Mouse (Mus musculus) megakaryocyte, adult 5-6 weeks (primary cell): ENCODE data around the gene Car5b. TPM values are rescaled to one million over a fixed set of nuclear protein-coding genes. Genes with fewer than 3 reads are reported as not detected.

ENCODE experiments used
- ATAC-seq: 2 replicates; pipeline ENCODE4 v1.8.0; 2016; ENCODE audit warnings: mild to moderate bottlenecking, inconsistent platforms; ENCODE audit not compliant: poor library complexity, severe bottlenecking
- total RNA-seq, 2 experiments: library from RNA; stranded (forward) in 1 of 2; stranded (reverse) in 1 of 2; fragments of 153-499, 151-499 nt in 1 of 2; fragments of 221-1000, 200-1000 nt in 1 of 2; gene quantifications; 2 replicates each; pipeline versions ENCODE4 v1.2.3 to v1.2.4; 2015 to 2017

Car5b gene
- total RNA-seq (2015) (0.66 and 1.5 TPM in 2 replicates), total RNA-seq (2017) (0.15 and 0.81 TPM in 2 replicates)

- ATAC-seq = peak; percentile 100
These were observed at the start of gene Car5b for GRCm38 (mm10) chrX:164027607-164028289. TSS of gene Car5b (minus strand) at chrX:164027997.

DNA sequence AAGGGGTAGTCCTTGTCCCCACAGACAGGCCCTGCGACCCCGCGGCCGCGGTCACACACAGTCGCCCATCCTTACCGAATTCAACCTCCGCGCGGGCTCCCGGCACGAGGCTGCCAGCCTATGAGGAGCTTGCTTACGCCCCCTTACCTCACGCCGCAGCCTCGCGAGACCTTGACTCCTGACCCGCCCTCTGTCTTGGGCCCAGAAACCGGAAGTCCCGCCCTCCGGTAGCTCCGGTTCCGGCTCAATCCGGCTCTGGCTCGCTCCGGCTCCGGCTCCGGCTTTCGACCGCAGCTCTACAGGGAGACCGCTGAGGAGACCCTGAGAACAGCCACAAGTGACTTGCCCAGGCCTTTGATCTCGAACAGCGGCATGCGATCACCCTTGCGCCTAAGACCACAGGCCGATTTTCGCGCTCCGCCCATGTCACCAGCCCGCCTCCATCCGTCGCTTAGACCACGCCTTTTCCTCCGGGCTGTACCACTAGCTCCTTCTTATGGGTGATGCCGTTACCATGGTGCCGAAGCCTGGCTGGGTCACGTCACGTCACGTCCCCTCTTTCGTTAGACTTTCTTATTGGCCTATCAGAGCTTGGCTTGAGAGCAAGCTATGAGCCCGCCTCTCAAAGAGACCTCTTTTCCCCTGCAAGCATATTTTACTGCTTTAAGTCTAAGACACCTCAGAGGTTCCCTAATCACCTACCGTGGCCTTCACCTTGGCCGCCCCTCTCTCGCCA, 48.4 kb upstream of the Car5b start, which contains the start of gene Siah1b:
Siah1b (minus strand) TSS at position 454 of the 736 bp plus-strand sequence.
- ATAC-seq = peak; percentile 98

GRCm38 (mm10) chrX:164068968-164069367, 41.2 kb upstream of the Car5b start:
- ATAC-seq = no peak

DNA sequence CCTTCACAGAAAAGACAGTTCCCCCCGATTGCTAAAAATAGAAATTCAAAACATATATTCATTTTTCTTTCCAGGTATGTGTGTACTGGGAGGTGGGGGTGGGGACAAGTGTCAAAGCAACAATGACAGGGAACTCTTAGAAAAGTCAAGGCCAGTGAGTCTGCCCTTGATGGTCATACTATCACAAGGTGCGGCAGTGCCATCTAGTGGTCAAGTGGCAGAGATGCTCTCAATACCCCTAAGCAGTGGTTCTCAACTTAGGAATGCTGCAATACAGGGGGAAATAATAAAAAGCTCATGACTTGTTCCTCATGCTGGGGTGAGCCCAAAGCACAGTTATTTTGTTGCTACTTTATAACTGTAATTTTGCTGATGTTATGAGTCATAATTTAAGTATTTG, 38.4 kb upstream of the Car5b start:
- ATAC-seq = peak; percentile 97

DNA sequence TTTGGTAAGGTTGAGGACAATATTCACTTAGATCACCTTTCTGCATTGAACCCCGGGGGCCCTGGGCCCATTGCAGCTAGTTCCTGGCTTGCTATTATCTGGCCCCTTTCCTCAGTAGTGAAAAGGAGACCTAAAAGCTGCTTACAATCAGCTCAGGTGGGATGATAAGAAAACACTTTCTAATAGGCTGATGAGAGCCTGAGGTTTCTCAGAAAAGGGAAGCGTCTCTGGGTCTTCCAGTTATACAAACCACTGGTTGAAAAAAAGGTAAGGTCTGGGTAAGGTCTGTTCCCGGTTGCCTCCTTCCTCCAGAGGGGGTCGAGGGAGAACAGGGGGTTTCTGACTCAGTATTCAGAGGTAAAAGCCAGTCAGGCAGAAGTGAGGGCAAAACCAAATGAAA, 31.3 kb upstream of the Car5b start:
- no peak for ATAC-seq

- no peak for ATAC-seq
These were observed 30.7 kb upstream of the Car5b start for GRCm38 (mm10) chrX:164058523-164058922.

DNA sequence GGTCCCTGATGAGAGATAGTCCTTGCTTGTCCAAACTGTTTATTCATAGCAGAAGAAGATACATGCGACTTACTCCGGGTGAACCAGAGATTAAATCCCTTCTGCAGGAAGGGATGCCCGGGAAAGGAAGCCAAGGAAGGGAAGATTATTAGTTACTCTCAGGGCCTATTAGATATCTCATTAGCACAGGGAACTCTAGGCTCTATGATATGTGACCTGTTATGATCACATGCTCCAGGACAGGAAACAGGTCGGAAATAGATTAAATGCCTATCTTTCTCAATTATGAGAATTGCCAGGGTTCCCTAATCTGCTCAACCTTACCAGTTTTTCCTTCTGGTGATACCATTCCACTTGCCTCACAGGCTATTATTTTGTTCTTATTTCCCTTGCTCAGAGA, 27.9 kb upstream of the Car5b start:
- ATAC-seq = no peak

GRCm38 (mm10) chrX:164046736-164047135, 18.9 kb upstream of the Car5b start:
- ATAC-seq = no peak

GRCm38 (mm10) chrX:164042069-164042468, 14.3 kb upstream of the Car5b start:
- no peak for ATAC-seq

DNA sequence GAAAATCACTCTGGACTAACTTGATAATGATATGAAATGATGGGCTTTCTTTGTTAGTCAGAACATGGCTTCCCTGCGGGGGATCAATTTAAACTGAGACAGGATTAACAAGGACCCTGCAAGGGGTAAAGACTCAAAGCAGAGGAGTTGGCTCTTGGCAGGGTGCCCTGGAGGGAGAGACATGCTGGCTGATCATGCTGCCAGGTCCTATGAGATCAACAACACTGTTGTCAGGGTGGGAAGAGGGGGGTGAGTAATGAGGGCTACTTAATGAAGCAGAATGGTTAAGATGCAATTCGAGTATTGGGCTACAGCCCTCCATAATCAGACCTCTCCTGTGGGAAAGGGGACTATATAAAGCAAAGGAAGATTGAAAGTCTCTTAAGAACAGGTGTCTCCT, 11.1 kb upstream of the Car5b start:
- ATAC-seq = no peak

- ATAC-seq = no peak
These were observed 8.1 kb upstream of the Car5b start for GRCm38 (mm10) chrX:164035931-164036330.

- no peak for ATAC-seq
These were observed 7.6 kb upstream of the Car5b start for GRCm38 (mm10) chrX:164035401-164035800.

DNA sequence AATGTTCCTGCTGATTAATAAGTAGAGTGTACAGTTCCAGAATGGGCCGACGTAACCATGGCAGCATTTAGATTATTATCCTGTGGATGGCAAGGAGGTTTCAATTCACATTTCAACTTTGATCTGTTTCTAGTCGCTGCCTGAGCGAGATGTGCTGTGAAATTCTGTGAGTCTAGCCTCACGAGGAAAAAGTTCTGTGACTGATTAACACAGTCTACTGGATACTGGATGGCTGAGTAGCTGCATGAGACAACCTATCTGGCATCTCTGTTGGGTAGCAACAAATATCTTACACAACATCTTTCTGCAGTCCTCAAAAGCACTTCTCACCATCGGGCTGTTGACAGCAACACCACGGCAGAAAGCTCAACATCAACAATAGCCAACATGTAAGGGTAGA, 4.7 kb upstream of the Car5b start:
- ATAC-seq = no peak

DNA sequence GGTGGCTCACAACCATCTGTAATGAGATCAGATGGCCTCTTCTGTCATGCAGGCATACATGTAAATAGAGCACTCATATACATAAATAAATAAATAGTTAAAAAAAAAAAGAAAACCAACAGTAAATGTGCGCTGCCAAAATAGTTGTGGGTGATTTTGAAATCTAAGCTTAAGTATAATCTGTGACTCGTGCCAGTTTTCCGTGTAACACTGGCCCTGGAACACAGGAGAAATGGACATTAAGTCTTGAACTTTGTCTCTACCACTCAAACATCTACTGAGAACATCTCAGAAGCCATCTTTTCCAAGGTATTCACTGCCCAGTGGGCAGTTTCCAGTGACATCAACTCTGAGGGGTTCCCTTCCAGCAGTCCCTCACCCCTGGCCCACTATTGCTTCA, 12.2 kb downstream of the Car5b start:
- ATAC-seq = no peak

- ATAC-seq = no peak
These were observed 12.8 kb downstream of the Car5b start for GRCm38 (mm10) chrX:164014956-164015355.

DNA sequence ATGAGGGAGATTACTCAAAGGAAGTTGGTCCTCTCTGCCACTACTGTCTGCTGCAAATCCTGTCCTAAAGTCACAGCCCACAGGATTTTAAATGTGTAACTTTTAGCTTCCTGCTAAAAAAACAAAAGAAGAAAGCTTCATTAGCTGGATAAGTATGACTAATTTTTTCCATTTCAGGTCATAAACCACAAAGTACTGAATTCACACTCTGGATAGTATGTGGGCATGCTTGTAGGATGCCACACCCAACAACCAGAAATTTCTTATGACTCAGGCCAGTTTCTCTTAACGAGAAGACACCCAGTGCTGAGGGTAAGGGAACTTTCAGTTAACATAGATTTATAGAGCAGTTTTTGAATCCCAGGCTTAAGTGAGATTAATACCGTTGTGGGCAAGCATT, 14.5 kb downstream of the Car5b start:
- peak; percentile 76 for ATAC-seq

DNA sequence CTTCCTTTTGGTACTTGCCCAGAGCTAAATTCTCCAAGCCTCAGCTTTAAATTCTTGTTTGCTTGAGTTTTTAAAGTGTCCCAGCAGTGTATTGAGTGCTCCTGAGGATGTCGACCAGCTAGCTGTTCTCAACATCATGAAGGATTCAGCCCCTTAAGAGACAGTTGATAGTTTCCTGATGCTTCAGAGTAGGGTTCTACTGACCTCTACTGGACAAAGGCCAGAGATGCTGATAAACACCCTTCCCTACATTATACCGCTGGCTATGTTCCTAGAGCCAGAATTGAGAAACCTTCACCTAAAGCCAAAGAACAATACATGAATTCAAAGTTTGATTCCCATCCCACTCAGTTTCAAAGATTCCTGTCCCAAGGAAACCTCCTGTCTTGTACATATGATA, 23.0 kb downstream of the Car5b start:
- peak; percentile 94 for ATAC-seq

DNA sequence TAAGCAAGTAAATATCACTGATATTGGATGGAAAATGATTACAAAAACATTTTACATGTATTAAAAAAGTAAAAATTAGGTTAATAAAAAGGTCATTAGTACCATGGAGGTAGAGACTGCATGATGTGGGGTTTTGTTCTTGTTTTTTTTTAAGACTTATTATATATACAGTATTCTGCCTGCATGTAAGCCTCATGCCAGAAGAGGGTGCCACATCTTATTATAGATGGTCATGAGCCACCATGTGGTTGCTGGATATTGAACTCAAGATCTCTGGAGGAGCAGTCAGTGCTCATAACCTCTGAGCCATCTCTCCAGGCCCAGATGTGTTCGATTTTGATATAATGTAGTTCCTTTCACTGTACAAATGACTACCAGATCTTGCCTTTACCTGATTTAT, 27.9 kb downstream of the Car5b start:
- no peak for ATAC-seq

DNA sequence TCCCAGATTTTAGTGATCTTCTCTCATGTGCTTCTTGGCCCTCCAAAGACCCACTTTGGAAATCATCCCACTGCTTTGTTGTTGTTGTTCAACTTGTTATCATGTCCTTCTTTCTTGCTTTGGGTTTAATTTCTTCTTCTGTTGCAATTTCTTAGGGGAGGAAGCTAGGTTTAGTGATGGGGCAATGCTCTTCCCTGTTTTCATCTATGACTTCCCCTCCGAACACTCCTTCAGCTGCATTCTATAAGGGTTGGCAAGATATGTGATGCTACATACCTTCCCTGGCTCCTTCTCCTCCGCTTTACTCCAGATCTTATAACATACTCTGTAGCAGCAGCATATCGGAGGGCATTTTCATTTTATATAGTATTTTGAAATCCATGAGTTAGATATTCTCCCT, 31.0 kb downstream of the Car5b start:
- ATAC-seq = peak; percentile 75

GRCm38 (mm10) chrX:163987718-163988374, 40.0 kb downstream of the Car5b start:
- no peak for ATAC-seq

DNA sequence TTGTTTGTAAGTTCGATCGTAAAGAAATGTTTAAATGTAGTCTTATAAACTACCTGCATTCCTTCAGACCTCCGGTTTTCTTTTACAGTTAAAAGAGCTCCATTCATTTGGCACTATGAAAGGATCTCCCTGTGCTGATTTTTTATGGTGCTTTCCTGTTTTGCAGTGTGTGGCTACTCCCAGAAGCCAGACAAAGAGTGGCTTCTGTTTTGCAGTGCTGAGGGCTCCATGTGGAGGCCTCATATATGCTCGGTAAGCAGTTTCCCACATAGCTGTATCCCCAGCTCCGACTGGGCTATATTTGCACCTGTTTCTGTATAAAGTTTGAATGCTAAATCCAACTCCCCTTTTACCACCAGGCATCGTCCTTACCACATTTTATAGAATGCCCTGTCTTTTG, 45.7 kb downstream of the Car5b start:
- no peak for ATAC-seq

DNA sequence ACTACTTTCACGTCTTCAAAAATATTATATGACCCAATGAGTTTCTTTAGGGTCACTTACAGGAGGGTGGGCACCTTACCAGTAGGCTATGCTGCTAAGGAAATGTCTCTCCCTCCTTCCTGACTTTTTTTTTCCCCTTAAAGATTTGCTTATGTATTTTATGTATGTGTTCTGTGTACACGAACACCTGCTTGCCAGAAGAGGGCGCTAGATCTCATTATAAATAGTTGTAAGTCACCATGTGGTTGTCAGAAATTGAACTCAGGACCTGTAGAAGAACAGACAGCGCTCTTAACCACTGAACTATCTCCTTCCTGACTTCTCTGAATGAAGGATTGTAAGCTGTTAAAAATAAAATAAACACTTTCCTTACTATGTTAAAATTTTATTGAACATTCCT, 46.3 kb downstream of the Car5b start:
- ATAC-seq = peak; percentile 59
